Mouse (Mus musculus) bone marrow macrophage, adult 2 months (primary cell): ENCODE data around the gene Carf.

Experiments used
- CTCF ChIP-seq: IDR thresholded peaks from 2 replicates; pipeline ENCODE4 v1.5.1; 2012; ENCODE audit warnings: low read depth, mild to moderate bottlenecking, low read length, moderate library complexity
- POLR2A ChIP-seq: IDR thresholded peaks from 2 replicates; pipeline ENCODE4 v1.6.1; 2012; ENCODE audit warnings: mild to moderate bottlenecking, low read depth, low read length, borderline replicate concordance

- TF ChIP-seq CTCF (no peak), POLR2A (no peak)
Observed at GRCm38 (mm10) chr1:60152700-60153099, 54.7 kb downstream of the Carf start.
